In the genomic region with DNA sequence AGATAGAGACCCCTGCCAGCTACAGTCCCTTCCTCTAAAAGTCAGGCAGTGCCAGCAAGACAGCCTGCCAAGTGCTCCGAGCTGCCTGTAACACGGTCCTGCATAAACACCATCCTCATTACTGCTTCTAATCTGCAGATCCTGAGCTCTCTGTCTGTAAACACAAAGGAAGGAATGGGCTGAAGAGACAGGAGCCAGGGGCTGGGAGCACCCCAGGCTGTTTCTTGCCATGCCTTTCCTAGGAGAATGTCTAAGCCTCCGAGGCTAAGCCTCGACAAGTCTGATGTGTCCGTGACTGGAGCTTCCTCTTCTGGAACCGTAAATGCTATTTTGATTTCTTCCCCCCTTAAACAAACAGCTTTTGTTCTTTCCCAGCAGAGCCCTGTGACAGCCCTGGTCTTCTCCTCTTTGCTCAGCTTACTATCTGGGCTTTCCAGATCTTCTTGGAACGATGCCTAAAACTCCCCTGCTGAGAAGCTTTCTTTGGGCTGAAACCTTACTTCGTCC, we compare ENCODE assay signal across 10 mouse cellular contexts. TPM values are rescaled to one million over a fixed set of nuclear protein-coding genes. Genes with fewer than 3 reads are reported as not detected.
DNase-seq lines count a peak whose midpoint lies in the region; ATAC-seq and TF ChIP-seq lines count a peak whose summit lies in the region.
"Had no signal": no experiment of that assay in that cellular context is flagged by ENCODE, and none has a peak within 500 bp of the region (broad histone marks: within the 10 kb centered on the region; RNA-seq: fewer than 3 reads in every experiment).

No protein-coding gene starts in this region.

- H3K4me1 ChIP-seq in lung, embryonic 14.5 days (ENCODE audit: insufficient read depth) = peaks cover 3% of the 10 kb centered on the region; the same call in 1 of the 2 replicates
- H3K4me1 ChIP-seq in lung, adult 2 months (ENCODE audit: control insufficient read depth, insufficient read depth, low read length) = no peaks in the 10 kb centered on the region
- peaks cover 17% of the 10 kb centered on the region for H3K4me1 ChIP-seq in forebrain, embryonic 16.5 days (replicated peaks; ENCODE audit: control insufficient read depth, insufficient read depth, low read length)
- peaks cover 8% of the 10 kb centered on the region; the same call in 1 of the 2 replicates for H3K4me1 ChIP-seq in neural tube, embryonic 14.5 days (ENCODE audit: control insufficient read depth, insufficient read depth, low read length)

- peak; percentile 75; the same call in 1 of the 2 replicates for ATAC-seq in lung, embryonic 14.5 days (ENCODE audit: insufficient read depth)
- peak; percentile 83 for ATAC-seq in forebrain, embryonic 16.5 days
- peak; percentile 50; the same call in 1 of the 2 replicates for ATAC-seq in neural tube, embryonic 14.5 days (ENCODE audit: low read depth)

- no peak overlapping the region for H3K9ac ChIP-seq in lung, embryonic 14.5 days
- H3K9ac ChIP-seq in forebrain, embryonic 16.5 days (replicated peaks; ENCODE audit: low read depth, low read length) = peak overlapping the region; percentile 44
- H3K9ac ChIP-seq in neural tube, embryonic 14.5 days (replicated peaks; ENCODE audit: low read depth, low read length) = no peak overlapping the region

- peak overlapping the region; percentile 21; the same call in 1 of the 2 replicates for H3K27ac ChIP-seq in lung, embryonic 14.5 days (ENCODE audit: low read depth)
- peak overlapping the region; percentile 70 for H3K27ac ChIP-seq in forebrain, embryonic 16.5 days (ENCODE audit: low read length)
- no peak overlapping the region; the same call in 1 of the 2 replicates for H3K27ac ChIP-seq in neural tube, embryonic 14.5 days (ENCODE audit: low read depth, low read length)

- H3K9me3 ChIP-seq in lung, embryonic 14.5 days (ENCODE audit: low read depth, low read length) = no peaks in the 10 kb centered on the region
- H3K9me3 ChIP-seq in forebrain, embryonic 16.5 days (ENCODE audit: control insufficient read depth, low read length) = no peaks in the 10 kb centered on the region
- no peaks in the 10 kb centered on the region for H3K9me3 ChIP-seq in neural tube, embryonic 14.5 days (ENCODE audit: control insufficient read depth, low read length)

- WGBS in lung, embryonic 14.5 days = 12% methylated on average over 8 of the region's 8 CpGs
- 14% methylated on average over 8 of the region's 8 CpGs for WGBS in lung, adult 2 months
- 6% methylated on average over 8 of the region's 8 CpGs for WGBS in forebrain, embryonic 16.5 days
- WGBS in neural tube, embryonic 14.5 days = 35% methylated on average over 8 of the region's 8 CpGs

- DNase-seq in heart, adult 11 months = peak; percentile 48
- DNase-seq in heart, adult 18-20 months = no peak
- peak; percentile 74 for DNase-seq in lung, embryonic 14.5 days
- DNase-seq in lung, adult 2 months = no peak
- DNase-seq in thymus, postnatal 10 days (ENCODE audit: low spot score in 2 of 2) = no peak
- no peak for DNase-seq in spleen, adult 12 weeks (ENCODE audit: low spot score)
- DNase-seq: cerebellum, adult 18-20 months; kidney, postnatal 4 days had no signal

- TF ChIP-seq POLR2A in lung, adult 2 months (IDR thresholded peaks at IDR 0.05; ENCODE audit: borderline replicate concordance, extremely low read depth, low read depth, low read length) = no peak

- H3K36me3 ChIP-seq in lung, embryonic 14.5 days (ENCODE audit: insufficient read depth) = no peaks in the 10 kb centered on the region
- no peaks in the 10 kb centered on the region for H3K36me3 ChIP-seq in forebrain, embryonic 16.5 days (ENCODE audit: control insufficient read depth, insufficient read depth)
- H3K36me3 ChIP-seq in neural tube, embryonic 14.5 days (ENCODE audit: control insufficient read depth, insufficient read depth, low read length) = no peaks in the 10 kb centered on the region

- no peaks in the 10 kb centered on the region for H3K27me3 ChIP-seq in lung, embryonic 14.5 days (ENCODE audit: insufficient read depth, low read length)
- no peaks in the 10 kb centered on the region for H3K27me3 ChIP-seq in forebrain, embryonic 16.5 days (replicated peaks; ENCODE audit: control insufficient read depth, insufficient read depth, low read length)
- no peaks in the 10 kb centered on the region for H3K27me3 ChIP-seq in neural tube, embryonic 14.5 days (ENCODE audit: control insufficient read depth, insufficient read depth, low read length)

- peak overlapping the region; percentile 25; the same call in 1 of the 2 replicates for H3K4me2 ChIP-seq in lung, embryonic 14.5 days
- peak overlapping the region; percentile 41 for H3K4me2 ChIP-seq in forebrain, embryonic 16.5 days (ENCODE audit: low read length)
- no peak overlapping the region for H3K4me2 ChIP-seq in neural tube, embryonic 14.5 days (ENCODE audit: low read depth, low read length)

- no peak for TF ChIP-seq CTCF in lung, embryonic 14.5 days (IDR thresholded peaks at IDR 0.05; ENCODE audit: low read depth)
- no peak for TF ChIP-seq CTCF in lung, adult 2 months (IDR thresholded peaks at IDR 0.05; ENCODE audit: insufficient read depth, low read length)

- H3K4me3 ChIP-seq in lung, embryonic 14.5 days (ENCODE audit: low read depth, low read length) = no peak overlapping the region
- H3K4me3 ChIP-seq in lung, adult 2 months (replicated peaks; ENCODE audit: extremely low read depth, low read depth, low read length) = no peak overlapping the region
- H3K4me3 ChIP-seq in forebrain, embryonic 16.5 days (replicated peaks; ENCODE audit: low read length) = no peak overlapping the region
- no peak overlapping the region for H3K4me3 ChIP-seq in neural tube, embryonic 14.5 days (ENCODE audit: low read depth, low read length)

RNA-seq across cellular contexts. Expression of a gene that starts 24.7 kb away (rescaled TPM):
- total RNA-seq in heart, adult 18-20 months (2021) = 1 to 10 TPM; 2.9 to 4.7 TPM
- 0.78 and 1.4 TPM in 2 replicates for polyA plus RNA-seq in lung, embryonic 14.5 days (2014; fragmentation: Nextera tagmentation; extraction: Ambion mirVana)
- 3.0 and 5.8 TPM in 2 replicates for polyA plus RNA-seq in lung, adult 2 months (2012; rRNA removed)
- polyA plus RNA-seq in forebrain, embryonic 16.5 days (2015; fragmentation: Nextera tagmentation; extraction: Ambion mirVana) = 3.0 and 3.6 TPM in 2 replicates
- 16.9 and 20.0 TPM in 2 replicates for polyA plus RNA-seq in neural tube, embryonic 14.5 days (2014; fragmentation: Nextera tagmentation; extraction: Ambion mirVana)

RNA-seq across cellular contexts. Expression of a gene that starts 49.0 kb away (rescaled TPM):
- total RNA-seq in heart, adult 18-20 months (2021) = 100 to 1,000 TPM in 1 of 2 experiments, 10 to 100 TPM in 1; 88.3 to 107 TPM
- polyA plus RNA-seq in lung, embryonic 14.5 days (2014; fragmentation: Nextera tagmentation; extraction: Ambion mirVana) = 5.8 and 6.5 TPM in 2 replicates
- 4.2 and 5.0 TPM in 2 replicates for polyA plus RNA-seq in lung, adult 2 months (2012; rRNA removed)
- 7.4 and 8.0 TPM in 2 replicates for polyA plus RNA-seq in forebrain, embryonic 16.5 days (2015; fragmentation: Nextera tagmentation; extraction: Ambion mirVana)
- polyA plus RNA-seq in neural tube, embryonic 14.5 days (2014; fragmentation: Nextera tagmentation; extraction: Ambion mirVana) = 14.6 and 16.6 TPM in 2 replicates

Comparison
In these comparisons a context has a peak if more than half of its experiments do, and no peak if none do; other contexts are left out.
1. DNase-seq: peak in heart, adult 11 months (single experiment) and lung, embryonic 14.5 days (single experiment); none in heart, adult 18-20 months (0 of 2), lung, adult 2 months (single experiment), thymus, postnatal 10 days (0 of 2) and spleen, adult 12 weeks (single experiment).
2. Peak in every context shown above with its lines, with median percentiles within 50 percentile points of each other: ATAC-seq.